Mouse (Mus musculus) layer of hippocampus, adult 9-11 months (tissue): ENCODE results near the gene Thpo.
A peak's percentile ranks its signal among the peaks of the same experiment; 100 is the strongest.

Source experiments
- DNase-seq: peaks from one replicate; pipeline ENCODE4 v3.0.0; 2022

Gene Thpo

GRCm38 (mm10) chr16:20723247-20723646 lies 11.1 kb downstream of the Thpo start:
- DNase-seq: no peak

- DNase-seq: no peak
These were observed 11.6 kb downstream of the Thpo start for GRCm38 (mm10) chr16:20722736-20723135.

GRCm38 (mm10) chr16:20721808-20722207 lies 12.5 kb downstream of the Thpo start:
- no peak for DNase-seq

GRCm38 (mm10) chr16:20717978-20718670 lies 16.2 kb downstream of the Thpo start:
- no peak for DNase-seq

- DNase-seq: peak; percentile 98
These were observed 16.9 kb downstream of the Thpo start, which contains the start of the genes Polr2h and Clcn2 for GRCm38 (mm10) chr16:20717181-20717977. Gene Polr2h, plus strand, starts transcription at chr16:20717665. Gene Clcn2, minus strand, starts transcription at chr16:20717746.

- DNase-seq: no peak
These were observed 17.5 kb downstream of the Thpo start for GRCm38 (mm10) chr16:20716841-20717180.

- peak; percentile 82 for DNase-seq
These were observed 18.1 kb downstream of the Thpo start for GRCm38 (mm10) chr16:20715976-20716840.

- no peak for DNase-seq
These were observed 18.7 kb downstream of the Thpo start for GRCm38 (mm10) chr16:20715566-20715965.

- DNase-seq: no peak
These were observed 19.1 kb downstream of the Thpo start for GRCm38 (mm10) chr16:20715161-20715560.

GRCm38 (mm10) chr16:20714307-20715080 lies 19.8 kb downstream of the Thpo start:
- DNase-seq: no peak

DNA sequence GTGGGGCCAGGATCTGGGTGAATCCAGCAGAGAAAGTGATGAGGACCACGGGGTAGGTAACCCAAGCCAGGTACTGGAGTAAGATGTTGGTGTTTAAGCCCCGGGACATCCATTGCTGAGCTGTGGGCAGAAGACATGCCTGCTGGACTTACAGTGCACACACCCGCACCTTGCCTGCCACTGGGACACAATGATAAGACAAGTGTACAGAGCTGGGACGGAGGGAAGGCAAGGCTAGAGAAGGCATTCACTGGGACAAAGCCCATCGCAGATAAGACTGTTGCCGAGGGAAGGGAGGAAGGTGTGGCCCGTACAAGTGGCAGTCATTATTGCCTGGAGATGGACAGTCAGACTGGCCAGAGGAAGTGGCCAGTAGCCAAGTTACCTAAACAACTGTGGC lies 21.4 kb downstream of the Thpo start:
- DNase-seq: no peak

GRCm38 (mm10) chr16:20712190-20712589 lies 22.1 kb downstream of the Thpo start:
- DNase-seq: no peak

- no peak for DNase-seq
These were observed 23.5 kb downstream of the Thpo start for GRCm38 (mm10) chr16:20710810-20711209.

DNA sequence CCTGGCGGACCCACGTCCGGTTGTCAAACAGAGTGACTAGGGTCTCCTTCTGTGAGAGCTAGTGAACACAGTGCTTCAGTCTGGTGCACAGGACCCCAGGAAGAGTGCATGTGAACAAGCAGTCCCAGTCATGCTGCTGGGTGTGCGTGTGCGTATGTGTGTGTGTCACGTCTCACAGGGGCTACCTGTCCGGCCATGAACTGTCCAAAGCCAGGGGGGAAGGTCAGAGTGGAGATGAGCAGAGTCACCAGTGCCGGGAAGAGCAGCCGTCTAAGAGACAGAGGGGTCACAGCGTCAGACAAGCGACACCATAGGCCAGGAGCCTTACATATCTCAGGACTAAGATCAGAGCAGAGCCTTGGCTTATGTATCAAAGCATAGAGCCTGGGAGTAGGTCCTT lies 23.9 kb downstream of the Thpo start:
- no peak for DNase-seq

DNA sequence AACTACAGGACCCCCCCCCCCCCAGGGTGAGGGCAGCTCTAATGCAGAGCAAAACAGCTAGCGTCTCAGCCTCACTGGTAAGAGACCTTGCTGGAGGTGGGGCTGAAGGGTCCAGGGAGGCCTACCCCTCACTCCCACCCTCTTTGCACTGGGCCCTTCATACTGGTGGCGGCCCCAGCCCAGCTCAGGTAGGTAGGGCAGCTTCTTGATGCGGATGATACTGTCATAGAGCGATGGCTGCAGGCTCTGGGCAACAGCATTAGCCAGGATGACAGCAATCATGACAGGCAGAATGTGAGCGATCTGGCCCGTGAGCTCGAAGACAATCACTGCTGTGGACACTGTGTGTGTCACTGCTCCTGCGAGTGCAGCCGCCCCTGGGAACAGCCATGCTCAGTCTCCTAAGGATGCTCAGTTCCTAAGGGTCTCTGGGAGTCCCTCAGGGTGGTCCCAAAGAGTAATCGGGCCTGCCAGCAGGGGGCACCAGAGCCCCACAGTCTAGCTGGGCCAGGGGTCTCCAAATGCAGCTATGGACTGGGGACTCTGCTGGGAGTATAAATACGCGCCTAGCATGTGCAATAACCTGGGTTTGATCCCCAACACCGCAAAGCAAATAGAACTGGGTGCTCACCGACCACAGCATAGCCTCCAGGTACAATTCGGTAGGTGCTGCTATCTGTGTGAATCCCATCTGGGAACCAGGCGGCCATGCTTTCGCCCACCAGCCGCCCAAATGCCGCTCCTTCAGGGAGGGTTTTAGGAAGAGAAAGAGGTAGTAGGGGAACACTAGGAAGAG lies 25.2 kb downstream of the Thpo start:
- no peak for DNase-seq

- DNase-seq: no peak
These were observed 25.9 kb downstream of the Thpo start for GRCm38 (mm10) chr16:20708220-20708938.

DNA sequence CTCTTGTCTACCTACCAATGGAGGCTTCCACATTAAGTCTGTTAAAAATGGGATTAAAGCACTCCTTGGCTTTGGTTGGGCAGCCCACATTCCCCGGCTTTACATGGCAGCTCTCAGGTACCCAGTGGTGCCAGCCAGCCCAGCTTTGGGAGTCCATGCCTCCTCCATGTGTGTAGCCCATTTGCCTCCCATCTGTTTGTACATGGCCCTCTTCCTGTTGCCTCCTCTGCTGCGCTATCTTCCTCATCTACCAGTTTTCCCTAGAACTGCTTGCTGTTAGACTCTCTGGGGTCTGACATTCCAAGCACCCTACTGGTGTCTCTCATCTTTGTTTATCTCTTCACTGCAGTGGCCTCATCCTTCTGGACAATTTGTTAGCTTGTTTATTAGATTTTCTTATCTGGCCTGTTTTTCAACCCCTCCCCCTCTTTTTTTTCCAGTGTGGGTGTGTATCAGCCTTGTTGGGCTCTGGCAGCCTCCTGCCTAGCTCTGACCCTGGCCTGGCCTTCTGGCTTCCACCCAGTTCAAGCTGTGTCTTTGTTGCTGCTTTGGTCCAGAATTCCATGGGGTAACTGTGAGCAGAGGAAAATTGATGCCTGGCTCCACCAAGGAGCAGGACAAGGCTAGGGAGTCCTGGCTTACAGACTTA lies 27.8 kb downstream of the Thpo start:
- no peak for DNase-seq

- no peak for DNase-seq
These were observed 28.5 kb downstream of the Thpo start for GRCm38 (mm10) chr16:20705786-20706185.

DNA sequence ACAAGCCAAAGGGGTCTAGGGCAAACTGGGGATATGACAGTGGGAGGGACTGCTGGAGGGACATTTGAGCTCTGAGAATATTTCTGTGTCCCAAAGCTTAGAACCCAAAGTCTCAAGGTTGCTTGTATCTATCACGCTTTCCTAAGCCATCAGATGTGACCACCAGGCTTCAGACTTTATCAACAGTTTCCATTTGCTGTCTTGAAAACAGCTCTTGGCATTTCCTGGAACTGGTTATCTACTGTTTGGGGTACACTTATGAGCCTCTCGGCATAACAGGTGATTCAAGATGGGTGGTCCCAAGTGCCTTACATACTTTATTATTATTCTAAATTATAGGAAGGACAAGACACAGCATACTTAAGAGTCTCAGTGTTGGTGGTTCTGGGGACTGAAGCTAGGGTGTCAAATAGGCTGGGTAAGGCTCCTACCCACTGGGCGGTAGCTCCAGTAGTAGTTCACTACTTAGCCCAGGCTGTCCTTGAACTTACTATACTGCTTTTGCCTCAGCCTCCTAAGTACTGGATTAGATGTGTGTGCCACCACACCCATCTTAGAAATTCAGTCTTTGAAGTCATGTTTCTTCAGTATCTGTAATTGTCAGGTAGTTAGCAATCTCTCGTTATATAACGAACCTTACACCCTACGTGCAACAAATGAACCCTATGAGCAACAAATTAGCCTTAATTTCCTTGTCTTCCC lies 30.5 kb downstream of the Thpo start:
- no peak for DNase-seq

DNA sequence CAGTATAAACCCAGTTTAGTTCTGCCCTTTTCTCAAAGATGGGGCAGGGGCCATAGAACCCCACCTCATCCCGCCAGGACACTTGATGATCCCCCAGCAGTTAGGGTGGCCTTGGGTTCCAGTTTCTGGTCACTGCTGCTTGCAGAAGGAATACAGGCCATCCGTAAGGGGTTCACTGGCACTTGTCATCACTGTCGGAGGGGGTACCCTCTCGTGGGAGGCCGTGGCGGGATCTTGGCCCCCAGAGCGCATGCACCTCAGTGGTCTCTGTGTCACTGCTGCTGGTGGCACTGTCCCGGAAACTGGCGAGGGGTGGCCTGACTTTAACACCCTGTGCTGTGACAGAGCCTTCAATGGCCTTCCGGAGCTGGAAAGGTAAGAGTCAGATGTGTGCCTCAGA lies 31.2 kb downstream of the Thpo start:
- no peak for DNase-seq
